In genomic region chr2:69640100-69640499, GRCm38 (mm10) we compare ENCODE assay signal across 11 mouse cellular contexts. TPM values are rescaled to one million over a fixed set of nuclear protein-coding genes. Genes with fewer than 3 reads are reported as not detected.
DNase-seq lines count a peak whose midpoint lies in the region; ATAC-seq and TF ChIP-seq lines count a peak whose summit lies in the region.
"Had no signal": no experiment of that assay in that cellular context is flagged by ENCODE, and none has a peak within 500 bp of the region (broad histone marks: within the 10 kb centered on the region; RNA-seq: fewer than 3 reads in every experiment).

No protein-coding gene starts in this region.

- DNase-seq in hindbrain, embryonic 11.5 days (ENCODE audit: low spot score): no peak
- peak; percentile 80 for DNase-seq in R1 (ENCODE audit: low read depth, low spot score)
- peak; percentile 57 for DNase-seq in hindbrain, embryonic 14.5 days (ENCODE audit: low spot score)
- DNase-seq in midbrain, postnatal 0 days (ENCODE audit: low spot score): peak; percentile 67
- DNase-seq in left cerebral cortex, postnatal 10 days (ENCODE audit: extremely low spot score in 1 of 2, low spot score in 2 of 2): no peak
- DNase-seq in natural killer cell, adult 2 months (ENCODE audit: low spot score in 2 of 2): no peak
- DNase-seq: lung, embryonic 14.5 days had no signal

- 0 out of 2 replicates have a peak overlapping the region, but pooled peaks have one; percentile 8 for H3K4me2 ChIP-seq in hindbrain, embryonic 12.5 days (replicated peaks)
- no peak overlapping the region for H3K4me2 ChIP-seq in hindbrain, embryonic 11.5 days (replicated peaks; ENCODE audit: low read depth, low read length)
- H3K4me2 ChIP-seq in hindbrain, embryonic 14.5 days (replicated peaks): peak overlapping the region; percentile 27
- no peak overlapping the region for H3K4me2 ChIP-seq in midbrain, postnatal 0 days (ENCODE audit: low read depth, low read length, poor library complexity, severe bottlenecking)
- H3K4me2 ChIP-seq: lung, embryonic 14.5 days; stomach, embryonic 15.5 days had no signal

- no peaks in the 10 kb centered on the region for H3K9me3 ChIP-seq in hindbrain, embryonic 12.5 days (replicated peaks)
- no peaks in the 10 kb centered on the region for H3K9me3 ChIP-seq in hindbrain, embryonic 11.5 days (ENCODE audit: control insufficient read depth, low read length)
- H3K9me3 ChIP-seq in hindbrain, embryonic 14.5 days (ENCODE audit: control insufficient read depth, low read length): no peaks in the 10 kb centered on the region
- no peaks in the 10 kb centered on the region for H3K9me3 ChIP-seq in midbrain, postnatal 0 days (ENCODE audit: low read length)
- H3K9me3 ChIP-seq: stomach, embryonic 15.5 days had no signal

- H3K27ac ChIP-seq in hindbrain, embryonic 12.5 days: no peak overlapping the region
- H3K27ac ChIP-seq in hindbrain, embryonic 11.5 days (ENCODE audit: low read depth, low read length): no peak overlapping the region
- no peak overlapping the region for H3K27ac ChIP-seq in hindbrain, embryonic 14.5 days
- no peak overlapping the region for H3K27ac ChIP-seq in midbrain, postnatal 0 days (ENCODE audit: low read depth, low read length)
- H3K27ac ChIP-seq: layer of hippocampus, adult 2 months; stomach, embryonic 15.5 days had no signal

- no peak overlapping the region for H3K9ac ChIP-seq in hindbrain, embryonic 12.5 days
- no peak overlapping the region for H3K9ac ChIP-seq in hindbrain, embryonic 11.5 days (ENCODE audit: low read depth, low read length)
- no peak overlapping the region for H3K9ac ChIP-seq in hindbrain, embryonic 14.5 days
- H3K9ac ChIP-seq in midbrain, postnatal 0 days (replicated peaks; ENCODE audit: low read length, poor library complexity, severe bottlenecking): no peak overlapping the region
- H3K9ac ChIP-seq: lung, embryonic 14.5 days; stomach, embryonic 15.5 days had no signal

- WGBS in hindbrain, embryonic 12.5 days: 56% methylated on average over 10 of the region's 10 CpGs
- WGBS in hindbrain, embryonic 11.5 days: 71% methylated on average over 10 of the region's 10 CpGs
- 51% methylated on average over 10 of the region's 10 CpGs for WGBS in hindbrain, embryonic 14.5 days
- WGBS in midbrain, postnatal 0 days: 58% methylated on average over 10 of the region's 10 CpGs

- intact Hi-C loops in left cerebral cortex, postnatal 10 days (cut with DNase I): no loop called here

- H3K36me3 ChIP-seq in hindbrain, embryonic 12.5 days: no peaks in the 10 kb centered on the region
- no peaks in the 10 kb centered on the region for H3K36me3 ChIP-seq in hindbrain, embryonic 11.5 days (ENCODE audit: control insufficient read depth, insufficient read depth, low read length)
- H3K36me3 ChIP-seq in hindbrain, embryonic 14.5 days (replicated peaks; ENCODE audit: control insufficient read depth, insufficient read depth): no peaks in the 10 kb centered on the region
- H3K36me3 ChIP-seq in midbrain, postnatal 0 days (ENCODE audit: insufficient read depth, low read length): no peaks in the 10 kb centered on the region
- H3K36me3 ChIP-seq: stomach, embryonic 15.5 days had no signal

- no peaks in the 10 kb centered on the region for H3K27me3 ChIP-seq in hindbrain, embryonic 12.5 days
- no peaks in the 10 kb centered on the region for H3K27me3 ChIP-seq in hindbrain, embryonic 11.5 days (ENCODE audit: control insufficient read depth, insufficient read depth, low read length)
- H3K27me3 ChIP-seq in hindbrain, embryonic 14.5 days (ENCODE audit: control insufficient read depth, insufficient read depth, low read length): no peaks in the 10 kb centered on the region
- H3K27me3 ChIP-seq in midbrain, postnatal 0 days (ENCODE audit: insufficient read depth, low read length): no peaks in the 10 kb centered on the region
- H3K27me3 ChIP-seq: stomach, embryonic 15.5 days had no signal

- ATAC-seq in hindbrain, embryonic 12.5 days (ENCODE audit: low FRiP score): peak; percentile 38
- ATAC-seq in hindbrain, embryonic 11.5 days (ENCODE audit: low FRiP score): no peak
- ATAC-seq in hindbrain, embryonic 14.5 days (ENCODE audit: low FRiP score): peak; percentile 83
- peak; percentile 71 for ATAC-seq in midbrain, postnatal 0 days (ENCODE audit: low FRiP score)
- no peak for ATAC-seq in CD4-positive, CD25-positive, alpha-beta regulatory T cell, adult 4 months

- H3K4me3 ChIP-seq in hindbrain, embryonic 12.5 days: no peak overlapping the region
- H3K4me3 ChIP-seq in hindbrain, embryonic 11.5 days (ENCODE audit: low read depth, low read length): no peak overlapping the region
- no peak overlapping the region for H3K4me3 ChIP-seq in hindbrain, embryonic 14.5 days (replicated peaks; ENCODE audit: low read length)
- H3K4me3 ChIP-seq in midbrain, postnatal 0 days (ENCODE audit: low read depth, low read length): no peak overlapping the region
- H3K4me3 ChIP-seq: layer of hippocampus, adult 2 months; stomach, embryonic 15.5 days had no signal

- TF ChIP-seq CTCF in midbrain, postnatal 0 days (IDR thresholded peaks at IDR 0.05): no peak

- no peaks in the 10 kb centered on the region for H3K4me1 ChIP-seq in hindbrain, embryonic 12.5 days
- no peaks in the 10 kb centered on the region for H3K4me1 ChIP-seq in hindbrain, embryonic 11.5 days (replicated peaks; ENCODE audit: control insufficient read depth, insufficient read depth, low read length)
- H3K4me1 ChIP-seq in hindbrain, embryonic 14.5 days (replicated peaks; ENCODE audit: control insufficient read depth, insufficient read depth, low read length): no peaks in the 10 kb centered on the region
- H3K4me1 ChIP-seq in midbrain, postnatal 0 days (ENCODE audit: insufficient read depth, low read length): no peaks in the 10 kb centered on the region
- H3K4me1 ChIP-seq: stomach, embryonic 15.5 days had no signal

RNA-seq across cellular contexts. Expression of gene Bbs5, which starts 6.9 kb away (rescaled TPM):
- polyA plus RNA-seq in hindbrain, embryonic 12.5 days (2016; fragmentation: Nextera tagmentation; extraction: Ambion mirVana): 19.6 and 26.3 TPM in 2 replicates
- polyA plus RNA-seq in hindbrain, embryonic 11.5 days (2014; fragmentation: Nextera tagmentation; extraction: Ambion mirVana): 20.2 and 21.9 TPM in 2 replicates
- 22.5 and 24.7 TPM in 2 replicates for polyA plus RNA-seq in hindbrain, embryonic 14.5 days (2014; fragmentation: Nextera tagmentation; extraction: Ambion mirVana)
- total RNA-seq in midbrain, postnatal 0 days (2014; rRNA removed): 17.2 and 25.3 TPM in 2 replicates
- polyA plus RNA-seq in midbrain, postnatal 0 days (2015; fragmentation: Nextera tagmentation; extraction: Ambion mirVana): 27.3 and 28.4 TPM in 2 replicates
- polyA plus RNA-seq in CD4-positive, CD25-positive, alpha-beta regulatory T cell, adult 4 months (2017; shearing (Covaris generic)): 1 to 10 TPM in 1 of 2 experiments, under 1 TPM in 1; 0.91 to 2.3 TPM
- total RNA-seq in left cerebral cortex, postnatal 10 days (2021): 10 to 100 TPM; 29.2 to 29.6 TPM

RNA-seq across cellular contexts. Expression of gene Klhl41, which starts 29.8 kb away (rescaled TPM):
- polyA plus RNA-seq in hindbrain, embryonic 12.5 days (2016; fragmentation: Nextera tagmentation; extraction: Ambion mirVana): 1.5 and 4.2 TPM in 2 replicates
- polyA plus RNA-seq in hindbrain, embryonic 11.5 days (2014; fragmentation: Nextera tagmentation; extraction: Ambion mirVana): 0.82 and 2.0 TPM in 2 replicates
- polyA plus RNA-seq in hindbrain, embryonic 14.5 days (2014; fragmentation: Nextera tagmentation; extraction: Ambion mirVana): 0.13 and 0.24 TPM in 2 replicates
- total RNA-seq in midbrain, postnatal 0 days (2014; rRNA removed): not detected in 2 replicates
- polyA plus RNA-seq in midbrain, postnatal 0 days (2015; fragmentation: Nextera tagmentation; extraction: Ambion mirVana): 0.11 TPM in 1 of 2 replicates, not detected in the other
- polyA plus RNA-seq in CD4-positive, CD25-positive, alpha-beta regulatory T cell, adult 4 months (2017; shearing (Covaris generic)): under 1 TPM in 1 of 2 experiments, not detected in 1; 0.12 TPM
- total RNA-seq in left cerebral cortex, postnatal 10 days (2021): 1 to 10 TPM; 1.7 TPM

RNA-seq across cellular contexts. Expression of gene Lrp2, which starts 54.2 kb away (rescaled TPM):
- 2.6 and 3.2 TPM in 2 replicates for polyA plus RNA-seq in hindbrain, embryonic 12.5 days (2016; fragmentation: Nextera tagmentation; extraction: Ambion mirVana)
- polyA plus RNA-seq in hindbrain, embryonic 11.5 days (2014; fragmentation: Nextera tagmentation; extraction: Ambion mirVana): 2.7 and 2.9 TPM in 2 replicates
- polyA plus RNA-seq in hindbrain, embryonic 14.5 days (2014; fragmentation: Nextera tagmentation; extraction: Ambion mirVana): 1.1 and 1.7 TPM in 2 replicates
- 2.3 and 2.9 TPM in 2 replicates for total RNA-seq in midbrain, postnatal 0 days (2014; rRNA removed)
- polyA plus RNA-seq in midbrain, postnatal 0 days (2015; fragmentation: Nextera tagmentation; extraction: Ambion mirVana): 0.22 and 0.31 TPM in 2 replicates
- under 1 TPM in 1 of 2 experiments, not detected in 1; 0.01 TPM for polyA plus RNA-seq in CD4-positive, CD25-positive, alpha-beta regulatory T cell, adult 4 months (2017; shearing (Covaris generic))
- total RNA-seq in left cerebral cortex, postnatal 10 days (2021): under 1 TPM; 0.12 to 0.15 TPM

Comparison
In these comparisons a context has a peak if more than half of its experiments do, and no peak if none do; other contexts are left out.
1. ATAC-seq: peak in hindbrain, embryonic 12.5 days (single experiment), hindbrain, embryonic 14.5 days (single experiment) and midbrain, postnatal 0 days (single experiment); none in hindbrain, embryonic 11.5 days (single experiment) and CD4-positive, CD25-positive, alpha-beta regulatory T cell, adult 4 months (single experiment).
2. H3K4me2 ChIP-seq: peak in hindbrain, embryonic 12.5 days (single experiment) and hindbrain, embryonic 14.5 days (single experiment); none in hindbrain, embryonic 11.5 days (single experiment) and midbrain, postnatal 0 days (single experiment).
3. DNase-seq: peak in R1 (single experiment), hindbrain, embryonic 14.5 days (single experiment) and midbrain, postnatal 0 days (single experiment); none in hindbrain, embryonic 11.5 days (single experiment), left cerebral cortex, postnatal 10 days (0 of 2) and natural killer cell, adult 2 months (0 of 2).